Mouse (Mus musculus): ENCODE measurements at regions not wholly inside any gene's neighbourhood (a gene's known extent, or its start where the extent isn't known, plus 50 kb on each side); places are given as distances from the start of the nearest gene placed in this dataset.
"Not testable (repeated sequence)": the region's sequence is repeated elsewhere in the genome, so short reads cannot be mapped to it uniquely, and the experiment has no call there.

GRCm38 (mm10) chr2:160507816-160508564 lies 137.7 kb upstream of the Top1 start:
- DNase-seq, result no peak

GRCm38 (mm10) chr2:160510159-160510558 lies 135.5 kb upstream of the Top1 start:
- DNase-seq, result no peak

GRCm38 (mm10) chr2:160510635-160511421 lies 134.9 kb upstream of the Top1 start:
- DNase-seq, result no peak

- no peak for DNase-seq
Observed at GRCm38 (mm10) chr2:160515621-160516020, 130.1 kb upstream of the Top1 start.

GRCm38 (mm10) chr2:160516526-160516925 lies 129.2 kb upstream of the Top1 start:
- no peak for DNase-seq

GRCm38 (mm10) chr2:160525301-160526205 lies 120.1 kb upstream of the Top1 start:
- no peak for DNase-seq

DNA sequence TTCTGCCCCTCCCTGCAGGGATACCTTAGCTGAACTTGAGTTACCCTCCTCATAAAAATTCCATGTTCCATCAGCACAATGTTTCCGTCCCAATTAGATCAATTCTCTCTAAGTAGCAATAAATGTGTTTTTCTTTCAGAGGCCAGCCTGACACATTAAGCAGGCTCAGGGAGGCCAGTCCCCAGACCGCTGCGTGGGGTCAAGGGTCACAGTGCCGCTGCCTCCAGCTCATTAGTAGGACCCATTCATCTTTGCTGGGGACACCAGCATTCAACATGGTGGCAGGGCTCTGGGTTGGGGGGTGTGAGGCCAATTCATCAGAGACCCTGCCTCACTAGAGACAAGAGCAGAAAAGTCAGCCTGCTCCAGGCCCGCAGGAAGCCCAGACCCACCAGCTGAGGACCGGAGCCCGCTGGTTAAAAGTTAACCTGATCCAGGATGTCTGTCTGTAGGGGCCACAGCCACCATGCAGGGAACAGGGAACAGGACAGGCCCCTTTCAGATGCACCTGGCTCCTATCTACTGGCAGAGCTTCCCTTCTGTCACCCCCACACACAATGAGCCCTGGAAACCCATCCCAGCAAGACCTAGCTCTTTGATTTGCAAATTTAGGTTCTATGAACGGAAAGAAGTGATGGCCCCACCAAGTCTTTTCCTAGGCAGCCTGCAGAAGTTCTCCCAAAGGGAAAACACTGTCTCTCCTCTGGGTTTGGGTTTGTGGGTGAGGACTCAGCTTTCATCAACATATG lies 119.1 kb upstream of the Top1 start:
- DNase-seq, result no peak

GRCm38 (mm10) chr2:160529306-160529705 lies 116.4 kb upstream of the Top1 start:
- no peak for DNase-seq

GRCm38 (mm10) chr2:160530377-160530776 lies 115.3 kb upstream of the Top1 start:
- DNase-seq, result no peak

DNA sequence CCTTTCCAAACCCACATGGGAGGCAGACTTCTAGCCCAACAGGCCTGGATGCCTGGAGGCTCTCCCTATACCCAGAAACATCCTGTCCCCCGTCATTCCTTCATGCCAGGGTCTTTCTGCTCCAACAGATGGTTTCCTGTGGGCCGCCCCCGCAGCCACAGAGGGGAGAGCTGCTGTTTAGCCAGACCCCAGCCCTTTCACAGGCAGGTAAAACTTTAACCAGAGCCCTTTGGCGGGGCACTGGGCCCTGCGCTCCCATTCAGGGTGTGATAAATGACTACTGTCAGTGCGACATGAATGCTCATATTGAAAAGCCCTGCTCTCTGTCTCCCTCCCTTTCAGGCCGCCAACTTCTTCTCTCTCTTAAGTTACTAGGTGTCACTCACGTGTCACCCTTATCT lies 108.4 kb upstream of the Top1 start:
- no peak for DNase-seq

- no peak for DNase-seq
Observed at GRCm38 (mm10) chr2:160545527-160545926, 100.2 kb upstream of the Top1 start.

DNA sequence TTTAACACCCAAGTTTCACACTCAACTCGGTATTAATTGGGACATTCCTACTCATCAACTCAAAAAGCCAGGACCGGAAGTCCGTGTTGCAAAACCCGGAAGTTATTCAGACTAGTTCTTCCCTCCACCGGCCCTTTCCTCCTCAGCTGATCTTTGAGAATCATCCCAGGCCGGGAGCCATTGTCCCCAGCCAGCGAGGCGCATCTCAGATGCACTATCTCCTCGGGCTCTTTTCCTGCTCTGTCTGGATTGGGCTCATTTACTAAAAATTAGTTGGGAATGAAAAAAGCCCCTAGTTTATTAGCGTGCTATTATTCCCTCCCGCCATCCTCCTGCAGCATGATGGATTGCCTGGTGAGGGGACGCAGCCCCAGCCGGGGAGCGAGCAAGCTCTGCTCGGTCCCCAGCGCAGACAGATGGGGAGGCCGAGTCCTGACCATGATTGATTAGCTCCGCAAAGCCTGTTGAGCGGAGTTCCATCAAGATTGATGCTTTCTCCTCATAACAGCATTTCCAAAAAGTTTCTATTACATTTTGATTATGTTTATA lies 93.5 kb upstream of the Top1 start:
- no peak for DNase-seq

DNA sequence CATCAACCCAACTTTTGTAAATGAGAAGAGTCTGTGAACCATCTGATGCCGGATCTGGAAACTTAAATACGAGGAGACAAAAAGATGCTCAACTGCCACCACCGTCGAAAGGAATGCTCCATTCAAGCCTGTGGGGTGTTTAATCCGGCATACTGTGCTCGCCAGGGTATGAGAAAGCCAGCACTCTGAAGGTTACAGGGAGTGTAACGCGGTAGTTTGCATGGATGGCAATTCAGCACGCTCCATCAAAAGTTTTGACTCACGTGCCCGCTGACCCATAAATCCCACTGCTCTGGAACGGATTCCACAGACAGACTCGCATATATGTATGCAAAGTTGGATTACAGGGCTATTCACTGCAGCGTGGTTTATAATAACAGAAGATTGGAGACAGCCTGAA lies 84.0 kb upstream of the Top1 start:
- DNase-seq, result no peak

GRCm38 (mm10) chr2:160567813-160568212 lies 77.9 kb upstream of the Top1 start:
- no peak for DNase-seq

GRCm38 (mm10) chr2:160569496-160569895 lies 76.2 kb upstream of the Top1 start:
- no peak for DNase-seq

DNA sequence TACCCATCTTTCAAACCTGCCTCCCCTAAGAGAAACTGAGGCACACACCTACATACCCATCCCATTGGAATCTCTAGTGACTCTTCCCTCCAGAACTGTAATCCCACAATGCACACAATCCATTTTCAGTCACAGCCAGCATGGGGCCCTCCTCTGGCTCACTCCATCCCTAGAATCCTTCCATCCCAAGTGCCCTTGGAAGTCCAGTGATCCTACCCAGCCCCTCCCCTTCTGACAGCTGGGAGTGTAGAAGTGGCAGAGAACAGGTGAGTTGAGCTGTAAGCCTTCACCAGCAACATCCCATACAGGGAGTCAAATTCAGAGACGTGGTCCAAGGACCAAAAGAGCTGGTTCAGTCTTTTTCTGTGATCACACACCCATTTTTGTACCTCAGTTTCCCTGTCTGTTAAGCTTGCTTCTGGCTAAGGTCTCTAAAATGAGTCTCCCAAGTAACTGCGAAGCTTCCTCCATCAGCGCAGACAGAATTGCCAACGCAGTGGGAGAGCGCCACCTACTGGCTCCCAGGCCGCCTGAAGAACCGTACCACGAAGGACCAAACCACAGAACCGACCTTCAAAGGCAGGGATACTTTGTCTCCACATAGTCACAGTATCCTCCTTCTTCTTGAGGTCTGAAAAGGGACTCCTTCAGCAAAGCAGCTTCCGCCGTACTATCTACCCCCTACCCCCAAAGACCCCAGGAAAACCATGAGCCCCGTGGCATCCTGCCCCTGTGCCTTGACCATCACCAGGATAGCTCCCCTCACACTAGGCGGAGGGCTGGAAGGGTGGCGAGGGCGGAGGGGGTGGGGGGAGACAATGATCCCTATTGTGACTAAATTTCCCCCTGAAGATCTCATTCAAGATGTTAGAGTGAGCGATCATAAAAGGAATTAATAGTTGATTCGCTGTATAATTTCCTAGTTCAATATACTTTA lies 67.0 kb upstream of the Top1 start:
- DNase-seq, result peak; percentile 53 to 83

GRCm38 (mm10) chr2:160580250-160580649 lies 65.4 kb upstream of the Top1 start:
- no peak for DNase-seq

- no peak for DNase-seq
Observed at GRCm38 (mm10) chr2:160581029-160581428, 64.7 kb upstream of the Top1 start.

DNA sequence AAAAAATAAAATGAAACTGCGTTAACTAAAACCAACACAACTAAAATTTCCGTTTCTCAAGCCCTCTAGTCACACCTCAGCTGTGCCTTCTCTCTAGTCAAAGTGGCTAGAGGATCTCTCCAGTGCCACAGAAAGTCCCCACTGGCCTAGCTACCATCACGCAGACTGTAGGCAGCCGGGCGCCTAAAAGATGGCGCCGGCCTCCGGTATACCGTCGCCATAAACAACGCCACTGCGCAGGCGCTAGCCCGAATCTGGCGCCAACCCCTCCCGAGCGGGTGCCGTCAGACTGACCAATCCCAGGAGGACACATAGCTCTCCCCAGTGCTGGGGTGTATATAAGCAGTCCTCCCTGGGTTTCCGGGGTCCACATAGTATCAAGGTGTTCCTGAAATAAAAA lies 62.7 kb upstream of the Top1 start:
- DNase-seq, result not testable (repeated sequence)

GRCm38 (mm10) chr2:160583506-160583905 lies 62.2 kb upstream of the Top1 start:
- DNase-seq, result no peak

DNA sequence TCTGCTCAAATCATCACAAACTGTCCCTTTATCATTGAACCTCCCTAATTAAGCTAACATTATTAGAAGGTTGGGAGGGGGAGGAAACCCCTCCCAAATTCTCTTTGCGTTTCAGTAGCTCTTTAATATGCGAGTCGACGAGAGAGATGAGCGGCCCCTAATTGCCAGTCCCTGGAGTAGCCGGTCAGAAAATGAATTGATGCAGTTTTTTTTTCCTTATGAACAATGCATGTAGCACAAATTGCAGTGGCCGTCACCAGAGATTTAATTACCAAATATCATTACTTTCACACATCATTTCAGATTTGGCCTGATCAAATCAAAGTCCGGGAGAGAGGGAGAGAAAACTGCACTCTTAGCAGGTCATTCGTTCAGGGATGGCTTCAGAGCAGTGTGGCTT lies 61.1 kb upstream of the Top1 start:
- DNase-seq, result no peak

Measured in kidney, adult 8-10 months (tissue).